Mouse (Mus musculus) forebrain, embryonic 12.5 days (tissue): ENCODE data around the gene Ascc3. TPM values are rescaled to one million over a fixed set of nuclear protein-coding genes. Genes with fewer than 3 reads are reported as not detected.
A peak's percentile ranks its signal among the peaks of the same experiment; 100 is the strongest.

Experiments
- ATAC-seq: fragments of 200-750 bp; cut with Nextera tagmentation; 2 replicates; pipeline ENCODE4 v1.8.0; 2017; ENCODE audit warnings: moderate TSS enrichment; ENCODE audit not compliant: low FRiP score
- H3K27ac ChIP-seq: fragments of 300-500 bp; sonication (generic); 2 replicates; pipeline ENCODE4 v1.5.1; 2016; ENCODE audit warnings: mild to moderate bottlenecking
- H3K27me3 ChIP-seq: fragments of 300-500 bp; sonication (generic); 2 replicates; pipeline ENCODE4 v1.6.1; 2016; ENCODE audit warnings: mild to moderate bottlenecking
- H3K36me3 ChIP-seq: fragments of 300-500 bp; sonication (generic); replicated peaks from 2 replicates; pipeline ENCODE4 v1.6.1; 2016; ENCODE audit warnings: mild to moderate bottlenecking
- H3K4me1 ChIP-seq: fragments of 300-500 bp; sonication (generic); 2 replicates; pipeline ENCODE4 v1.6.1; 2016
- H3K4me2 ChIP-seq: fragments of 300-500 bp; sonication (generic); 2 replicates; pipeline ENCODE4 v1.6.1; 2016; ENCODE audit warnings: mild to moderate bottlenecking, moderate library complexity
- H3K4me3 ChIP-seq: fragments of 300-500 bp; sonication (generic); replicated peaks from 2 replicates; pipeline ENCODE4 v1.5.1; 2016; ENCODE audit warnings: mild to moderate bottlenecking
- H3K9ac ChIP-seq: fragments of 300-500 bp; sonication (generic); 2 replicates; pipeline ENCODE4 v1.6.1; 2016; ENCODE audit warnings: mild to moderate bottlenecking
- H3K9me3 ChIP-seq: fragments of 300-500 bp; sonication (generic); 2 replicates; pipeline ENCODE4 v1.6.1; 2016
- WGBS: fragments of 180-500 bp; shearing (Covaris S2); methylation state at CpG from one replicate; pipeline ENCODE4 v1.1.7; 2016; 5-methylcytosine and 5-hydroxymethylcytosine counted together
- polyA plus RNA-seq: library from polyadenylated mRNA; unstranded; fragments of >200 nt; fragmentation: Nextera tagmentation; extraction: Ambion mirVana; gene quantifications from 2 replicates; pipeline ENCODE4 v1.2.1, GENCODE M21; 2016

The Ascc3 gene
- polyA plus RNA-seq, result 20.5 and 23.5 TPM in 2 replicates

DNA sequence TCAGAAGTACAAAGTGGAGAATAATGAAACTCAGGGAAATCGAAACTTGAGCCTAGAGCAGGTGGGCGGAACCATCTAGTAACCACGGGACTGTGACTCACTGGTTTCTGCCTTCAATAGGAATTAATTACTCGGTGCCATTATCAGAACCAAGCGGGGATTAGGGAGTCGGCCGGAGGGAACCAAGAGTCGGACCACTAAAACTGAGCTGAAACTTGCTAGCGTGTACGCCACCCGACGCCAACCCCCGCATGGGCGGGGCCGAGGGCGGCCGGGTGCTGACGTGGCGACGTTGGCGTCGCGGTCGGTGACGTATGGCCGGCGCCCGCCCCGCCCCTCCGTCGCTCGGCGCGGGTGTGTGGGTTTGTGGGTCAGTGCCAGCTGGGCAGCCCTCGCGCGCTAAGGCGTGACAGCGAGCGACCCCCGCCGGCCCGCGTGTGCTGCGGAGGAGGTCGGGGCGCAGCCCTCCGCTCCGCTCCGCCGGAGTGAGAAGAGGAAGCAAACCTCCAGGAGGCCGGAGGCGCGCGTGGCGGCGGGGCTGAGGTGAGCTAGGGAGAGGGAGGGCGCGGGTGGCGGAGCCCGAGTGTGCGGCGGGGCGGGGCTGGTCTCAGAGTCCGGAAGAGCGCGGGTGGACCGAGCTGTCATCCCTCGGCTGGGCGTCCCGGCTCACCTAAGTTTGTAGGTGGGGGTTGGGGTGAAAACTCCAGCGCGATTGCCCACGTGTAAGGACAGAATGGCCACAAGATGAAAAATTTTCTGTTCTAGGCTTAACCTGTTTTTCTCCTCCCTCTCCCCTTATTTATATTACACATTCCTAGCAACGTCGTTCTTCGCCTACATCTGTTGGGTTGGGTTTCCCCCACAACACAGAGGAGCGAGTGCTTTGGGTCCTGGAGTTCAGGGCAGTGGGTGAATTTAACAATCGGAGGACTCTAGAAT lies at the start of gene Ascc3:
Gene Ascc3 (plus strand): TSS at position 315 of the 939 bp plus-strand sequence.
- Histone ChIP-seq H3K9me3 (no peaks in the 10 kb centered on the region), H3K9ac (peak within 1 kb of the TSS; percentile 75), H3K27ac (peak within 1 kb of the TSS; percentile 87), H3K27me3 (no peaks in the 10 kb centered on the region), H3K36me3 (no peaks in the 10 kb centered on the region), H3K4me2 (peak within 1 kb of the TSS; percentile 67), H3K4me3 (peak within 1 kb of the TSS; percentile 81), H3K4me1 (0 out of 2 replicates have a peak, but pooled peaks cover 3% of the 10 kb centered on the region)
- peak; percentile 99 for ATAC-seq
- under 1% methylated on average over 79 of the region's 79 CpGs for WGBS

DNA sequence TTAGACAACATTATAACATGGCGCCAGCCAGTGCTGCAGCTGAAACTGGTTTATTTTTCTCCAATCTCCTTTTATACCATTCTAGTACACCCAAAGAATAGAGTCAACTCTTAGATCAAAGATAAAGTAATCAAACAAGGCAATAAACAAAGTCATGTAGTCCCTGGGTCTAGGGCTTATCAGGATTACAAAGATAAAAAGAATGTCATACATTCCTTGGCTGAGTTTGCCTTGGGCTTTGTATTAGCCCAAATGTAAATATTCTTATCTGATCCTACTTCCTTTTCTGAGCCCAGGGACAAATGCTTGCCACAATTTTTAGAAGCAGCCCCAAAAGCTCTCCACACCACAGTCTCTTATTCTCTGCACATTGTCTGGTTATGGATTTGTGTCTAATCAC lies 7.7 kb upstream of the Ascc3 start:
- Histone ChIP-seq H3K4me1 (no peaks in the 10 kb centered on the region), H3K9me3 (no peaks in the 10 kb centered on the region), H3K4me2 (no peak overlapping the region), H3K4me3 (no peak overlapping the region), H3K9ac (no peak overlapping the region), H3K36me3 (no peaks in the 10 kb centered on the region), H3K27me3 (no peaks in the 10 kb centered on the region), H3K27ac (no peak overlapping the region)
- ATAC-seq, result no peak
- WGBS, result 94% methylated on average over 1 of the region's 1 CpGs

DNA sequence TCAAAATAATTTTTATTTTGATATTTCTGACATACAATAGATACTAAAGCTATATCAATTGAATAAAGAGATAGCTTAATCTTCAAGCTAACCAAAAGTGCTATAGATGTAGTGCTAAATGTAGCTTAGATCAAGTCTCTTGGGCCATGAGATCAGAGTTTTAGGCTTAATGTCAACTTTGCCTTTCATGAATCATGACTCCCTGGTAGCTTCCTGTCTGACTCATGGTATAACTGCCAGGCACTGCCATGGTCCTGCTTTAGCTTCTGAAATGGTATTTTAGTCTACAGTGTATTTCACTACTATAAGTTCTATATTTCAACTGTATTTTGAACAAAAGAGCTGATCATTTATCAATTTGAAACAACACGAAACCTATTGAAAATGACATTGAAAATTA lies 5.9 kb upstream of the Ascc3 start:
- Histone ChIP-seq H3K27ac (no peak overlapping the region), H3K9me3 (no peaks in the 10 kb centered on the region), H3K4me3 (no peak overlapping the region), H3K36me3 (no peaks in the 10 kb centered on the region), H3K9ac (no peak overlapping the region), H3K4me2 (no peak overlapping the region), H3K4me1 (no peaks in the 10 kb centered on the region), H3K27me3 (no peaks in the 10 kb centered on the region)
- whole genome bisulfite sequencing, result 76% methylated on average over 1 of the region's 1 CpGs
- no peak for ATAC-seq

DNA sequence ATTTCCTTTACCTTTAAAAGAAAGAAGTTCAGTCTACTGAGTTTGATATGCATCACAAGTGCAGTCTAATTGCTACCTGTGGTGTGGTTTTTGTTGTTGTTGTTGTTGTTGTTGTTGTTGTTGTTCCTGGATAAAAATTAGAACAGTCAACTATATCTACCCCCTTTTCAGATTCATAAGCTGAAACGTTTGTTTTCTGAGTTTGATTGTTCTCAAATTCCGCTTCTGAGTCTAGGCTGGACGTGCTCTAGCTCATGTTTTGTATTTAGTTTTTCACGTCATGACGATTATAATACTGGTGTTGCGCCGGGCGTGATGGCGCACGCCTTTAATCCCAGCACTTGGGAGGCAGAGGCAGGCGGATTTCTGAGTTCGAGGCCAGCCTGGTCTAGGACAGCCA lies 902 bp downstream of the Ascc3 start:
- Histone ChIP-seq H3K9me3 (no peaks in the 10 kb centered on the region), H3K36me3 (no peaks in the 10 kb centered on the region), H3K4me1 (0 out of 2 replicates have a peak, but pooled peaks cover 3% of the 10 kb centered on the region), H3K9ac (peak overlapping the region; percentile 75), H3K27ac (no peak overlapping the region), H3K4me2 (peak overlapping the region; percentile 67), H3K27me3 (no peaks in the 10 kb centered on the region), H3K4me3 (peak overlapping the region; percentile 81)
- ATAC-seq, result no peak
- WGBS, result 72% methylated on average over 12 of the region's 12 CpGs

DNA sequence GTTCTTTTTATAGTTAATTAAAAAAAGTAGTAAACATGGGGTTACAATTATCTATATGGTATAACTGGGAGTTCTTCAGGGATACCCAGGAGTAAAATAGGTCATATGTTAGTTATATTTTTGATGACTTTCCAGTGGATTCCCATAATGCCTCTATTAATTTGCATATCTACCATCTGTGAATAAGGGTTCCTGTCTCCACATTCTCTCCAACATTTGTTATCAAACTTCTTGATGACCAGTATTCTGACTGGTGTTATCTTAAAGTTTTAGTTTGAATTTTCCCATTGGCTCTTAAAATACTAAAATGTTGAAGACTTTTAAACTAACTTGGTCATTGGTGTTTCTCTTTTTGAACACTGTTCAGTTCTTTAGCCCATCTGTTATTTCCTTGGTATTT lies 2.9 kb downstream of the Ascc3 start:
- no peak overlapping the region for H3K4me2 ChIP-seq

DNA sequence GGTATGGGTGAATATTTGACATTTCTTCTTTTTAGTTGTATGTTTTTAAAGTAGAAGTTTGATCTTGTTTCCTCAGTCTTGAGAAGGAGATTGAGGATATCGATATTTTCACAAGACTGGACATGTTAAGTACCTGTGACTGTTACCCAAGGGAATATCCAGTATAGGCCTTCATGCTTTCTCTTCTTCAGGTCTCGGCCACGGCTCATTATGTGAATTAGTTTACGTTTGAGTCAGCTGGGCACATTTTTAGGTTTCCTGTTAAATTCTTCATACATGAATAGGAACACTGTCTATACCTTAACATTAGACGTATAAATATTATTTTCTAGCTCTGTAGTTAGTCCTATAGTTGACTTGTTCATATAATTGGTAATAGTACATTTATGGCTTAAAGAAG lies 12.4 kb downstream of the Ascc3 start:
- 93% methylated on average over 5 of the region's 5 CpGs for WGBS
- no peak for ATAC-seq
- Histone ChIP-seq H3K9me3 (no peaks in the 10 kb centered on the region), H3K36me3 (no peaks in the 10 kb centered on the region), H3K27ac (no peak overlapping the region), H3K27me3 (no peaks in the 10 kb centered on the region), H3K4me3 (no peak overlapping the region), H3K4me2 (no peak overlapping the region), H3K4me1 (no peaks in the 10 kb centered on the region), H3K9ac (no peak overlapping the region)

More for the DNA sequence above, 2.9 kb downstream of the Ascc3 start:
- Histone ChIP-seq H3K9ac (no peak overlapping the region), H3K4me1 (0 out of 2 replicates have a peak, but pooled peaks cover 3% of the 10 kb centered on the region), H3K27me3 (no peaks in the 10 kb centered on the region), H3K36me3 (no peaks in the 10 kb centered on the region), H3K27ac (no peak overlapping the region), H3K4me3 (no peak overlapping the region), H3K9me3 (no peaks in the 10 kb centered on the region)
- ATAC-seq, result no peak

DNA sequence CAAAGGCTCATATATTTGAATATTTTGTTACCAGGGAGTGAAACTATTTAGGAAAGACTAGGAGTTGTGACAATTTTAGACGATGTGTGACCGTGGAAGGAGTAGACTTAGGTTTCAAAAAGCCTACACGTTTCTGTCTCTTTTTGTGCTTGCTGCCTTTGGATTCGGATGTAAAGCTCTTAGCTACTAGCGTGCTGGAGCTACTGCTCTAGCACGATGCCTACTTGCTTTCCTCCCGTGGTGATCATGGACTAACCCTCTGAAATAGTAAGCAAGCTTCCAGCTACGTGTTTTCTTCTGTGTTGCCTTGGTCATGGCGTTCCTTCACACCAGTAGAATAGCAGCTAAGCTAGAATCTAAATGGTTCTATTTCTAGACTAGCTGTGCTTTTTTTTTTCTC lies 21.4 kb downstream of the Ascc3 start:
- no peak overlapping the region for H3K9ac ChIP-seq
- no peaks in the 10 kb centered on the region for H3K9me3 ChIP-seq
- H3K4me3 ChIP-seq, result no peak overlapping the region
- ATAC-seq, result no peak
- H3K4me2 ChIP-seq, result no peak overlapping the region
- no peaks in the 10 kb centered on the region for H3K27me3 ChIP-seq
- H3K27ac ChIP-seq, result no peak overlapping the region
- peaks cover 5% of the 10 kb centered on the region for H3K36me3 ChIP-seq
- H3K4me1 ChIP-seq, result no peaks in the 10 kb centered on the region
- 87% methylated on average over 9 of the region's 9 CpGs for whole genome bisulfite sequencing

DNA sequence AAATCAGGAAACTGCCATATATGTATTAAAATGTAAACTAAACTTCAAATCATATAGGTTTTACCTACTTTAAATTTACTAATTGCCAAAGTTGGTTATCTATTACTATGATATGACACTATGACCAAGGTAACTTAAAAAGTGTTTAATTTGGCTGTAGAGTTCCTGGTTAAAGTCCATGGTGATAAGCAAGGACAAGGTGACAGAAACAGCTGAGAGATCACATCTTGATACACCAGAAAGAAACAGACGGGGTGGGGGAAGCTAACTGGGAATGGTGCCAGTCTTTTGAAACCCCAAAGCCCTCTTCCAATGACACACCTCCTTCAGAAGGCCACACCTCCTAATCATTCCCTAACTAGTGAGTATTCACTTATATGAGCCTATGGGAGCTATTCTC lies 33.4 kb downstream of the Ascc3 start:
- no peaks in the 10 kb centered on the region for H3K27me3 ChIP-seq
- ATAC-seq, result no peak
- H3K4me2 ChIP-seq, result no peak overlapping the region
- H3K4me1 ChIP-seq, result no peaks in the 10 kb centered on the region
- no peak overlapping the region for H3K27ac ChIP-seq
- no peaks in the 10 kb centered on the region for H3K9me3 ChIP-seq
- peaks cover 6% of the 10 kb centered on the region for H3K36me3 ChIP-seq
- WGBS, result 59% methylated on average over 1 of the region's 1 CpGs
- no peak overlapping the region for H3K9ac ChIP-seq
- H3K4me3 ChIP-seq, result no peak overlapping the region

DNA sequence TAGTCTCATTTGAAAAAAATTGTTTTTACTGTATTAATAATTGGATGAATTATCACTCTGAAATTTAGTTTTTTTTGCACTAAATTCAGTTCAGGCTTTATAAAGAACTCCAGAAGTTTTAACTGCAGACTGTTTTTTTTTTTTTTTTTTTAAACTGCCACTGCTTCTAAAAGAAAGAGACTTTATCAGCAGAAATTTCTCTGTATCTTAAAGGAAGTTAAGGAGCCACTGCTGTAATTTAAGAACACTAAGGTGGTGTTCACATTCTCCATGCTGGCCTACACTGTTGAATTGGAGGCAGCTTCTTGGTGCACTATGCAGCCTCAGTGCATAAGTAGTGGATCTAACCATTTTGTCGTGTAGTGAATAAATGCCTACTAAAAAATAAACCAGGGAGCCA lies 47.1 kb downstream of the Ascc3 start:
- no peak for ATAC-seq
- Histone ChIP-seq H3K27me3 (no peaks in the 10 kb centered on the region), H3K4me3 (no peak overlapping the region), H3K36me3 (no peaks in the 10 kb centered on the region), H3K4me2 (no peak overlapping the region), H3K27ac (no peak overlapping the region), H3K9ac (no peak overlapping the region), H3K4me1 (no peaks in the 10 kb centered on the region), H3K9me3 (no peaks in the 10 kb centered on the region)
- WGBS, result 53% methylated on average over 1 of the region's 1 CpGs

DNA sequence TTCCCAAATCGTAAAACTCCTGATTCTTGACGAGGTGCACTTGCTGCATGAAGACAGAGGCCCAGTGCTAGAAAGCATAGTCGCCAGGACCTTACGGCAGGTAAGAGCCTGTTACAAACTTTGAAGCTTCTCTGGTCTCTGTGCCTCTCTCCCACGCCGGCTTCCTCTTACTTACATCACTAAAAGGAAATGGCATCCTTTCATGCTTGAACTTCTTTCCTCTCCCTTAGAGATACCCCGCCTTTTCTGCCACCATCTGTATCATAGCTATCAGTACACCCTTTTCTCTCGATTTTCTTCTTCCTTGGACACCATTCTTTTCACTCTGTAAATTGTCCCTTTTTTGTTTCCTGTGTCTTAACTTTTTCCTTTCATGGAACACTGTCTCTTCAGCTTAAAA lies 58.1 kb downstream of the Ascc3 start:
- Histone ChIP-seq H3K9ac (no peak overlapping the region), H3K27me3 (no peaks in the 10 kb centered on the region), H3K4me2 (no peak overlapping the region), H3K9me3 (no peaks in the 10 kb centered on the region), H3K27ac (no peak overlapping the region), H3K4me3 (no peak overlapping the region), H3K36me3 (peaks cover 9% of the 10 kb centered on the region), H3K4me1 (no peaks in the 10 kb centered on the region)
- 90% methylated on average over 8 of the region's 8 CpGs for WGBS
- no peak for ATAC-seq

DNA sequence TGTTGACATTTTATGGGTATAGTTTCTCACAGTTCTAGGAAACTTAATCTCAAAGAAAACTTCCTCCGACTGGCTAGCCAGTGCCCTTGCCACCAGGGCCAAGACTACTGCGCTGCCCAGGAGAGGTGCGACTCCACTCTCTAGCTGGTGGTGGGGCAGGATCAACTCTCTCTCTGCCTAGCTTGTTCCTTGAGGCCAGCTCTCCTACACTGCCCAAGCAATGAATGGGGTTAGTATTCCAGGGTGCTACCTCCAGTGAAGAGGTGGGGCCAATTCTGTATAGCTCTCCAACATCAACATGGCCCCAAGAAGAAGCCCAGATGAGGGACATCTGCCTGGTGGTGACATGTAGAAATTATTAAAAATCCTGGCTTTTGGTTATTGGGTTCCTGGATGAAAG lies 61.1 kb downstream of the Ascc3 start:
- H3K27me3 ChIP-seq, result no peaks in the 10 kb centered on the region
- no peaks in the 10 kb centered on the region for H3K4me1 ChIP-seq
- H3K36me3 ChIP-seq, result peaks cover 8% of the 10 kb centered on the region
- WGBS, result 97% methylated on average over 3 of the region's 3 CpGs
- no peaks in the 10 kb centered on the region for H3K9me3 ChIP-seq
- no peak overlapping the region for H3K4me2 ChIP-seq
- H3K9ac ChIP-seq, result no peak overlapping the region
- ATAC-seq, result no peak
- no peak overlapping the region for H3K4me3 ChIP-seq
- H3K27ac ChIP-seq, result no peak overlapping the region

DNA sequence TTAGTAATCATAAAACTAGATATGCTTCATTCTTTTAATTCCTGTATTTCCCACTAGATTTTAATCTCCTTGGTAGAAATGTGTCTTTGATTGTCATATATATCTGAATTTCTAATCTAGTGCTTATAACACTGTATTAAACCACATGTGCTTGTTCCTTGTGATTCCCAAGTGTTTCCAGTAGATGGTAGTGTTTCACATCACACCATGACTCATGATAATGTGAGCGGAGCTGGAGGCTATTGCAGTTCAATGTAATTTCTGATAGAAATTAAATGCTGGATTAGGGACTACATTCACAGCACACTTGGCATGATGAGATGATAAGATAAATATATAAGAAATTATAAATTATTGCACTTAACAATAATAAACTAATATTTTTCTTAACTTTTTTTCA lies 64.9 kb downstream of the Ascc3 start:
- Histone ChIP-seq H3K27me3 (no peaks in the 10 kb centered on the region), H3K27ac (no peak overlapping the region), H3K9me3 (no peaks in the 10 kb centered on the region), H3K9ac (no peak overlapping the region), H3K36me3 (peaks cover 5% of the 10 kb centered on the region), H3K4me2 (no peak overlapping the region), H3K4me3 (no peak overlapping the region), H3K4me1 (no peaks in the 10 kb centered on the region)
- ATAC-seq, result peak; percentile 82
- 50% methylated on average over 1 of the region's 1 CpGs for WGBS

DNA sequence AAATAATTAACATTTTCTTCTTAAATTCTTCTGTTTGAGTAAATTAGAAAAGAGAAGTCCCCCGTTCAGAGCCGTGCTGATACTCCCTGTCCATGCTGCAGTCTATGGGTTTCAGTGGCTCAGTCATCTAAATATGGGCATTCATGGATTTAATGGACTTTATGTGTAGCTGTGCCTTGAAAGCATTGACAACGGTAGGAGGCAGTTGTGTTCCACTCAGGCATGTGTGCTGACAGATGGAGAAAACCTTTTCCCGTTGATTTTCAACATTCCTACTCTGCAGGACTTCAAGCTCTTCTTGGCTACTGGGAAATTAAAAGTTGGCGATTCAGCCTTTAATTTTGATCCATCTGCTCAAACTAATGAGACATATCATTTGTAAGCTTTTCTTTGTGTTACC lies 79.0 kb downstream of the Ascc3 start:
- H3K27ac ChIP-seq, result no peak overlapping the region
- H3K4me1 ChIP-seq, result no peaks in the 10 kb centered on the region
- H3K9me3 ChIP-seq, result no peaks in the 10 kb centered on the region
- peak; percentile 58; the same call in 1 of the 2 replicates for ATAC-seq
- H3K9ac ChIP-seq, result no peak overlapping the region
- H3K4me3 ChIP-seq, result no peak overlapping the region
- no peak overlapping the region for H3K4me2 ChIP-seq
- H3K27me3 ChIP-seq, result no peaks in the 10 kb centered on the region
- 27% methylated on average over 5 of the region's 5 CpGs for WGBS
- H3K36me3 ChIP-seq, result no peaks in the 10 kb centered on the region
